Mouse (Mus musculus) mature B cell (primary cell): Measurements from ENCODE around the gene Gbgt1.

Source experiments
- in situ Hi-C: fragments of 300-500 bp; cut with MboI; formaldehyde crosslinking; loops from 2 replicates; pipeline ENCODE4 v1.14.3; 2019

The Gbgt1 gene

GRCm38 (mm10) chr2:28529856-28530255, 33.2 kb downstream of the Gbgt1 start:
- in situ Hi-C loops = no loop called here

GRCm38 (mm10) chr2:28530311-28530710, 33.6 kb downstream of the Gbgt1 start:
- in situ Hi-C loops = no loop called here

- in situ Hi-C loops = no loop called here
These were observed 36.5 kb downstream of the Gbgt1 start for GRCm38 (mm10) chr2:28532938-28533771.

- in situ Hi-C loops = no loop called here
These were observed 37.3 kb downstream of the Gbgt1 start for GRCm38 (mm10) chr2:28533901-28534435.

- in situ Hi-C loops = no loop called here
These were observed 38.0 kb downstream of the Gbgt1 start for GRCm38 (mm10) chr2:28534436-28535262.

- in situ Hi-C loops = no loop called here
These were observed 38.5 kb downstream of the Gbgt1 start for GRCm38 (mm10) chr2:28535263-28535540.

- in situ Hi-C loops = no loop called here
These were observed 39.0 kb downstream of the Gbgt1 start for GRCm38 (mm10) chr2:28535650-28536049.

GRCm38 (mm10) chr2:28536166-28536565, 39.5 kb downstream of the Gbgt1 start:
- in situ Hi-C loops = no loop called here

GRCm38 (mm10) chr2:28536766-28537633, 40.3 kb downstream of the Gbgt1 start:
- in situ Hi-C loops = no loop called here

- in situ Hi-C loops = no loop called here
These were observed 40.9 kb downstream of the Gbgt1 start for GRCm38 (mm10) chr2:28537634-28537920.

GRCm38 (mm10) chr2:28537995-28538816, 41.5 kb downstream of the Gbgt1 start:
- in situ Hi-C loops = no loop called here

- in situ Hi-C loops = no loop called here
These were observed 42.1 kb downstream of the Gbgt1 start for GRCm38 (mm10) chr2:28538817-28539128.

- in situ Hi-C loops = no loop called here
These were observed 42.5 kb downstream of the Gbgt1 start for GRCm38 (mm10) chr2:28539206-28539605.

- in situ Hi-C loops = no loop called here
These were observed 43.3 kb downstream of the Gbgt1 start for GRCm38 (mm10) chr2:28539949-28540348.

- in situ Hi-C loops = no loop called here
These were observed 44.0 kb downstream of the Gbgt1 start for GRCm38 (mm10) chr2:28540587-28541227.

- in situ Hi-C loops = no loop called here
These were observed 47.2 kb downstream of the Gbgt1 start for GRCm38 (mm10) chr2:28543894-28544293.

GRCm38 (mm10) chr2:28545976-28546375, 49.3 kb downstream of the Gbgt1 start:
- in situ Hi-C loops = no loop called here

GRCm38 (mm10) chr2:28546560-28546959, 49.9 kb downstream of the Gbgt1 start:
- in situ Hi-C loops = no loop called here

GRCm38 (mm10) chr2:28547237-28548172, 50.8 kb downstream of the Gbgt1 start:
- in situ Hi-C loops = no loop called here

- in situ Hi-C loops = no loop called here
These were observed 52.5 kb downstream of the Gbgt1 start for GRCm38 (mm10) chr2:28549157-28549556.
